Mouse (Mus musculus) MEL (cell line): ENCODE measurements around the gene Gnaz. TPM values are rescaled to one million over a fixed set of nuclear protein-coding genes. Genes with fewer than 3 reads are reported as not detected.

ENCODE experiments used
- DNase-seq: peaks from one replicate; pipeline ENCODE4 v3.0.0; 2011; ENCODE audit warnings: low read depth, low spot score
- H3K27ac ChIP-seq: 2 replicates; pipeline ENCODE4 v1.5.1; 2012; ENCODE audit warnings: low read depth, mild to moderate bottlenecking, control low read depth, low read length, moderate library complexity; ENCODE audit not compliant: control insufficient read depth
- H3K27me3 ChIP-seq, 2 experiments: fragments of 150-350 bp in 1 of 2; sonication (generic) in 1 of 2; 2 replicates each; pipeline ENCODE4 v1.6.1; 2012; ENCODE audit warnings: low read length in 2 of 2, mild to moderate bottlenecking in 2 of 2, improper control_type of control experiment in 1 of 2, moderate library complexity in 1 of 2; ENCODE audit not compliant: insufficient read depth in 2 of 2, control insufficient read depth in 1 of 2
- H3K36me3 ChIP-seq, 2 experiments: 2 replicates each; pipeline ENCODE4 v1.6.1; 2012 to 2014; ENCODE audit warnings: low read length in 2 of 2, improper control_type of control experiment in 1 of 2, inconsistent platforms in 1 of 2, mild to moderate bottlenecking in 1 of 2; ENCODE audit not compliant: insufficient read depth in 2 of 2, control insufficient read depth in 1 of 2
- H3K4me1 ChIP-seq, 2 experiments: fragments of 150-350 bp in 1 of 2; sonication (generic) in 1 of 2; 2 replicates each; pipeline ENCODE4 v1.6.1; 2012; ENCODE audit warnings: low read length in 2 of 2, improper control_type of control experiment in 1 of 2, mild to moderate bottlenecking in 1 of 2; ENCODE audit not compliant: insufficient read depth in 2 of 2, control insufficient read depth in 1 of 2
- H3K4me3 ChIP-seq, 2 experiments: fragments of 150-350 bp in 1 of 2; sonication (generic) in 1 of 2; 2 replicates each; pipeline ENCODE4 v1.5.1; 2012; ENCODE audit warnings: low read depth in 2 of 2, low read length in 2 of 2, mild to moderate bottlenecking in 2 of 2, moderate library complexity in 2 of 2, control low read depth in 1 of 2, improper control_type of control experiment in 1 of 2; ENCODE audit not compliant: control insufficient read depth in 1 of 2, insufficient read depth in 1 of 2
- H3K79me2 ChIP-seq: 2 replicates; pipeline ENCODE4 v1.6.1; 2012; ENCODE audit warnings: mild to moderate bottlenecking, low read length, moderate library complexity; ENCODE audit not compliant: control insufficient read depth, poor library complexity, insufficient read depth
- H3K9ac ChIP-seq: 2 replicates; pipeline ENCODE4 v1.6.1; 2012; ENCODE audit warnings: low read depth, mild to moderate bottlenecking, control low read depth, low read length, moderate library complexity; ENCODE audit not compliant: control insufficient read depth, poor library complexity, severe bottlenecking
- H3K9me3 ChIP-seq: fragments of 150-350 bp; sonication (generic); replicated peaks from 2 replicates; pipeline ENCODE4 v1.6.1; 2012; ENCODE audit warnings: mild to moderate bottlenecking, low read length, improper control_type of control experiment, moderate library complexity; ENCODE audit not compliant: insufficient read depth
- CHD1 ChIP-seq: IDR thresholded peaks from 2 replicates; pipeline ENCODE4 v1.6.1; 2012; ENCODE audit warnings: low read depth, mild to moderate bottlenecking, inconsistent platforms, low read length, improper control_type of control experiment
- CHD2 ChIP-seq: IDR thresholded peaks from 2 replicates; pipeline ENCODE4 v1.6.1; 2011; ENCODE audit warnings: low read length, improper control_type of control experiment
- CTCF ChIP-seq, 3 experiments: IDR thresholded peaks in 2 of 3; conservative IDR thresholded peaks in 1 of 3; 2 replicates each; pipeline ENCODE4 v1.5.1; 2011 to 2012; ENCODE audit warnings: low read length in 3 of 3, low read depth in 2 of 3, mild to moderate bottlenecking in 2 of 3, improper control_type of control experiment in 1 of 3, inconsistent platforms in 1 of 3, mixed read lengths in 1 of 3, moderate library complexity in 1 of 3; ENCODE audit not compliant: control insufficient read depth in 1 of 3, insufficient read depth in 1 of 3, poor library complexity in 1 of 3, severe bottlenecking in 1 of 3
- ELF1 ChIP-seq: IDR thresholded peaks from 2 replicates; pipeline ENCODE4 v1.6.1; 2014; ENCODE audit warnings: low read depth, mild to moderate bottlenecking, inconsistent platforms, low read length, improper control_type of control experiment, moderate library complexity
- EP300 ChIP-seq, 2 experiments: IDR thresholded peaks; 2 replicates each; pipeline ENCODE4 v1.6.1; 2011; ENCODE audit warnings: improper control_type of control experiment in 2 of 2, low read length in 2 of 2, low read depth in 1 of 2, mild to moderate bottlenecking in 1 of 2
- MAFK ChIP-seq: IDR thresholded peaks from 2 replicates; pipeline ENCODE4 v1.6.1; 2011; ENCODE audit warnings: low read depth, mild to moderate bottlenecking, low read length, improper control_type of control experiment, borderline replicate concordance
- MEF2A ChIP-seq: IDR thresholded peaks from 2 replicates; pipeline ENCODE4 v1.6.1; 2014; ENCODE audit warnings: low read depth, mild to moderate bottlenecking, inconsistent platforms, low read length, improper control_type of control experiment; ENCODE audit not compliant: poor library complexity, insufficient replicate concordance, severe bottlenecking; ENCODE audit errors: extremely low read depth
- POLR2AphosphoS2 ChIP-seq: IDR thresholded peaks from 2 replicates; pipeline ENCODE4 v1.6.1; 2011; ENCODE audit warnings: low read length, improper control_type of control experiment
- RCOR1 ChIP-seq: IDR thresholded peaks from 2 replicates; pipeline ENCODE4 v1.6.1; 2012; ENCODE audit warnings: low read depth, mild to moderate bottlenecking, inconsistent platforms, low read length, improper control_type of control experiment
- SIN3A ChIP-seq: IDR thresholded peaks from 2 replicates; pipeline ENCODE4 v1.6.1; 2012; ENCODE audit warnings: low read length, improper control_type of control experiment, inconsistent platforms
- TBP ChIP-seq: IDR thresholded peaks from 2 replicates; pipeline ENCODE4 v1.8.0; 2011; ENCODE audit warnings: low read depth, low read length, improper control_type of control experiment
- UBTF ChIP-seq: IDR thresholded peaks from 2 replicates; pipeline ENCODE4 v1.6.1; 2012; ENCODE audit warnings: low read depth, mild to moderate bottlenecking, inconsistent platforms, low read length, improper control_type of control experiment, moderate library complexity, borderline replicate concordance; ENCODE audit not compliant: insufficient read depth
- USF2 ChIP-seq, 2 experiments: IDR thresholded peaks; 2 replicates each; pipeline ENCODE4 v1.6.1; 2011 to 2012; ENCODE audit warnings: improper control_type of control experiment in 2 of 2, low read length in 2 of 2, borderline replicate concordance in 1 of 2, inconsistent platforms in 1 of 2, low read depth in 1 of 2, mild to moderate bottlenecking in 1 of 2; ENCODE audit not compliant: insufficient read depth in 1 of 2
- ZC3H11A ChIP-seq: IDR thresholded peaks from 2 replicates; pipeline ENCODE4 v1.6.1; 2012; ENCODE audit warnings: low read depth, mild to moderate bottlenecking, inconsistent platforms, low read length, improper control_type of control experiment
- polyA plus RNA-seq, 2 experiments: library from polyadenylated mRNA; stranded (reverse) in 1 of 2; unstranded in 1 of 2; fragments of >175 nt in 1 of 2; fragments of >200 nt in 1 of 2; gene quantifications; 2 replicates each; pipeline versions ENCODE4 v1.2.1 to v1.2.4; 2012; ENCODE audit warnings: low replicate concordance in 2 of 2, low read depth in 1 of 2; ENCODE audit not compliant: insufficient read length in 2 of 2, insufficient read depth in 1 of 2, missing spikeins in 1 of 2
- total RNA-seq: library from RNA; depleted of rRNA; stranded (reverse); fragments of 300-350 nt; gene quantifications from 2 replicates; pipeline ENCODE4 v1.2.3, GENCODE M21; 2012

The Gnaz gene
- total and polyA plus RNA-seq, 3 experiments = not detected

- no peak overlapping the region for H3K4me3 ChIP-seq
- no peaks in the 10 kb centered on the region for H3K36me3 ChIP-seq
- no peaks in the 10 kb centered on the region for H3K9me3 ChIP-seq
- TF ChIP-seq CTCF (IDR thresholded peaks at IDR 0.05 in 2 of 3, conservative IDR thresholded peaks at IDR 0.05 in 1 of 3; ENCODE audit: control insufficient read depth in 1 of 3, insufficient read depth in 1 of 3, low read depth in 2 of 3, low read length in 3 of 3, poor library complexity in 1 of 3, severe bottlenecking in 1 of 3) (no peak), CHD2 (no peak), SIN3A (no peak), ZC3H11A (no peak), TBP (no peak), USF2 (IDR thresholded peaks at IDR 0.05; ENCODE audit: borderline replicate concordance in 1 of 2, insufficient read depth in 1 of 2, low read depth in 1 of 2, low read length in 2 of 2) (no peak), CHD1 (no peak), RCOR1 (no peak)
- H3K4me1 ChIP-seq = no peaks in the 10 kb centered on the region
- H3K79me2 ChIP-seq = no peaks in the 10 kb centered on the region
- H3K27ac ChIP-seq = no peak overlapping the region
- H3K9ac ChIP-seq = no peak overlapping the region
- H3K27me3 ChIP-seq = no peaks in the 10 kb centered on the region; a peak in 1 of 4 replicates
- DNase-seq = no peak
These were observed 89.3 kb downstream of the Gnaz start for GRCm38 (mm10) chr10:75056255-75056654.

DNA sequence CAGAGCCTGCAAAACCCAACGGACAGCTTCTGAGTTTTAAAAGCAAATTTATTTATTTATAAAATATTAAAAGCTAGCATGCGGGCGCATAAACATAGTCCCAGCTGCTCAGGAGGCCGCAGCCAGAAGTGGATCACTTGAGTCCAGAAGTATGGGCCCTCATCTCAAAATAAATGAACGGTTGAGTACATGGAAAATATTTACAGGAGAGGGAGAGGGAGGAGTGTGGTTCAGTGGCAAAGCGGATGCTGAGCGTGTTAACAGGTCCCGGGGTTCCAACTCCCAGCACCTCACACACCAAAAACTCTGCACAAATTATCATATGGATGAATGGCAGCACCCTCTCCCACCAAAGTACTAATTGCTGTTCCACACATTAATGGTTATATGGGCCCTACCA is 91.4 kb downstream of the Gnaz start:
- Histone ChIP-seq H3K27me3 (no peaks in the 10 kb centered on the region; a peak in 1 of 4 replicates), H3K9me3 (no peaks in the 10 kb centered on the region), H3K4me1 (no peaks in the 10 kb centered on the region), H3K9ac (no peak overlapping the region), H3K79me2 (no peaks in the 10 kb centered on the region), H3K36me3 (no peaks in the 10 kb centered on the region), H3K4me3 (no peak overlapping the region), H3K27ac (no peak overlapping the region)
- TF ChIP-seq MEF2A (no peak), CTCF (IDR thresholded peaks at IDR 0.05 in 2 of 3, conservative IDR thresholded peaks at IDR 0.05 in 1 of 3; ENCODE audit: control insufficient read depth in 1 of 3, insufficient read depth in 1 of 3, low read depth in 2 of 3, low read length in 3 of 3, poor library complexity in 1 of 3, severe bottlenecking in 1 of 3) (no peak), ELF1 (no peak), RCOR1 (no peak), MAFK (no peak), UBTF (no peak), POLR2AphosphoS2 (no peak), SIN3A (no peak), EP300 (IDR thresholded peaks at IDR 0.05; ENCODE audit: low read depth in 1 of 2, low read length in 2 of 2) (no peak), CHD1 (no peak)
- no peak for DNase-seq
